Mouse (Mus musculus): ENCODE measurements at regions not wholly inside any gene's neighbourhood (a gene's known extent, or its start where the extent isn't known, plus 50 kb on each side); places are given as distances from the start of the nearest gene placed in this dataset.

- DNase-seq: peak; percentile 8
Observed at GRCm38 (mm10) chr14:48330965-48331622, 114.8 kb upstream of the Tmem260 start.

- DNase-seq: no peak
Observed at GRCm38 (mm10) chr14:48331623-48332000, 114.3 kb upstream of the Tmem260 start.

GRCm38 (mm10) chr14:48332193-48332592 lies 113.7 kb upstream of the Tmem260 start:
- DNase-seq: no peak

GRCm38 (mm10) chr14:48332660-48333059 lies 113.3 kb upstream of the Tmem260 start:
- no peak for DNase-seq

- no peak for DNase-seq
Observed at GRCm38 (mm10) chr14:48334106-48334809, 111.7 kb upstream of the Tmem260 start.

GRCm38 (mm10) chr14:48339434-48339833 lies 106.5 kb upstream of the Tmem260 start:
- no peak for DNase-seq

GRCm38 (mm10) chr14:48342944-48343343 lies 103.0 kb upstream of the Tmem260 start:
- no peak for DNase-seq

GRCm38 (mm10) chr14:48345956-48346355 lies 100.0 kb upstream of the Tmem260 start:
- DNase-seq: no peak

GRCm38 (mm10) chr14:48349392-48350044 lies 96.4 kb upstream of the Tmem260 start:
- no peak for DNase-seq

GRCm38 (mm10) chr14:48351652-48352051 lies 94.3 kb upstream of the Tmem260 start:
- DNase-seq: no peak

GRCm38 (mm10) chr14:48352825-48353224 lies 93.1 kb upstream of the Tmem260 start:
- no peak for DNase-seq

GRCm38 (mm10) chr14:48354176-48354575 lies 91.7 kb upstream of the Tmem260 start:
- DNase-seq: no peak

GRCm38 (mm10) chr14:48357441-48357840 lies 88.5 kb upstream of the Tmem260 start:
- DNase-seq: no peak

- no peak for DNase-seq
Observed at GRCm38 (mm10) chr14:48358487-48359159, 87.3 kb upstream of the Tmem260 start.

- no peak for DNase-seq
Observed at GRCm38 (mm10) chr14:48361820-48362219, 84.1 kb upstream of the Tmem260 start.

- DNase-seq: peak; percentile 53
Observed at GRCm38 (mm10) chr14:48367006-48367405, 78.9 kb upstream of the Tmem260 start.

GRCm38 (mm10) chr14:48370322-48370721 lies 75.6 kb upstream of the Tmem260 start:
- no peak for DNase-seq

GRCm38 (mm10) chr14:48371766-48372165 lies 74.2 kb upstream of the Tmem260 start:
- DNase-seq: no peak

- DNase-seq: no peak
Observed at GRCm38 (mm10) chr14:48376112-48376511, 69.8 kb upstream of the Tmem260 start.
